Mouse (Mus musculus): ENCODE measurements around the gene Fscn3. TPM values are rescaled to one million over a fixed set of nuclear protein-coding genes. Genes with fewer than 3 reads are reported as not detected.
A peak's percentile ranks its signal among the peaks of the same experiment; 100 is the strongest.

Gene Fscn3
- polyA plus RNA-seq (2015; fragmentation: Nextera tagmentation; extraction: Ambion mirVana), result not detected in 2 replicates

- Histone ChIP-seq H3K27me3 (replicated peaks; ENCODE audit: control insufficient read depth, insufficient read depth, low read length) (no peaks in the 10 kb centered on the region), H3K9ac (ENCODE audit: low read depth, low read length) (no peak within 1 kb of the TSS), H3K4me1 (ENCODE audit: control insufficient read depth, insufficient read depth, low read depth, low read length) (peaks cover 13% of the 10 kb centered on the region), H3K9me3 (ENCODE audit: control insufficient read depth, low read length) (no peaks in the 10 kb centered on the region), H3K27ac (ENCODE audit: low read depth, low read length) (no peak within 1 kb of the TSS), H3K4me3 (ENCODE audit: low read length) (no peak within 1 kb of the TSS), H3K36me3 (ENCODE audit: control insufficient read depth, insufficient read depth, low read length) (peaks cover 8% of the 10 kb centered on the region), H3K4me2 (ENCODE audit: low read length) (no peak within 1 kb of the TSS)
- WGBS, result 80% methylated on average over 3 of the region's 3 CpGs
- ATAC-seq, result no peak
These were observed at the start of gene Fscn3 for GRCm38 (mm10) chr6:28427096-28427839. Gene Fscn3 (plus strand): TSS chr6:28427789.

GRCm38 (mm10) chr6:28381983-28382382, 45.6 kb upstream of the Fscn3 start:
- H3K9me3 ChIP-seq (ENCODE audit: control insufficient read depth, low read length), result no peaks in the 10 kb centered on the region
- H3K4me1 ChIP-seq (ENCODE audit: control insufficient read depth, insufficient read depth, low read depth, low read length), result no peaks in the 10 kb centered on the region
- H3K4me3 ChIP-seq (ENCODE audit: low read length), result no peak overlapping the region
- no peak overlapping the region for H3K9ac ChIP-seq (ENCODE audit: low read depth, low read length)
- H3K36me3 ChIP-seq (ENCODE audit: control insufficient read depth, insufficient read depth, low read length), result no peaks in the 10 kb centered on the region
- no peaks in the 10 kb centered on the region for H3K27me3 ChIP-seq (replicated peaks; ENCODE audit: control insufficient read depth, insufficient read depth, low read length)
- WGBS, result 69% methylated on average over 4 of the region's 4 CpGs
- H3K27ac ChIP-seq (ENCODE audit: low read depth, low read length), result no peak overlapping the region
- H3K4me2 ChIP-seq (ENCODE audit: low read length), result no peak overlapping the region
- ATAC-seq, result no peak

DNA sequence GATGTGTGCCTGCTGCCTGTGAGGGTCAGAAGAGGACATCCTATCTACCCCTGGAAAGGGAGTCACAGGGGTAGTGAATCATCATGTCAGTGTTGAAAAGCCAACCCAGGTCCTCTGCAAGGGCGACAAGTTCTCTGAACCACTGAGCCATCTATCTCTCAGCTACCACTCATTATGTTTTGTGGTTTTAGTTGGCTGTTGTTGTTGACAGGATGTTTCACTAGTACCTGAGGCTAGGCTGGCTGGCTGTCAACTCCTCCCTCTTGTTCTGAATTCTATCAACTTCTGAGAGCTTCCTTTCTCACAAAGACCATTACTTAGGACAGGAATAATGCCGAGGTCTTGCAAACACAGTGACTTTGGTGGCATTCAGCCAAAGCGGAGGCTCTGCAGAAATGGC, 42.4 kb upstream of the Fscn3 start:
- no peaks in the 10 kb centered on the region for H3K36me3 ChIP-seq (ENCODE audit: control insufficient read depth, insufficient read depth, low read length)
- H3K4me2 ChIP-seq (ENCODE audit: low read length), result no peak overlapping the region
- H3K9me3 ChIP-seq (ENCODE audit: control insufficient read depth, low read length), result no peaks in the 10 kb centered on the region
- no peak overlapping the region for H3K27ac ChIP-seq (ENCODE audit: low read depth, low read length)
- no peak overlapping the region for H3K4me3 ChIP-seq (ENCODE audit: low read length)
- H3K4me1 ChIP-seq (ENCODE audit: control insufficient read depth, insufficient read depth, low read depth, low read length), result no peaks in the 10 kb centered on the region
- 89% methylated on average over 3 of the region's 3 CpGs for WGBS
- ATAC-seq, result no peak
- no peaks in the 10 kb centered on the region for H3K27me3 ChIP-seq (replicated peaks; ENCODE audit: control insufficient read depth, insufficient read depth, low read length)
- H3K9ac ChIP-seq (ENCODE audit: low read depth, low read length), result no peak overlapping the region

DNA sequence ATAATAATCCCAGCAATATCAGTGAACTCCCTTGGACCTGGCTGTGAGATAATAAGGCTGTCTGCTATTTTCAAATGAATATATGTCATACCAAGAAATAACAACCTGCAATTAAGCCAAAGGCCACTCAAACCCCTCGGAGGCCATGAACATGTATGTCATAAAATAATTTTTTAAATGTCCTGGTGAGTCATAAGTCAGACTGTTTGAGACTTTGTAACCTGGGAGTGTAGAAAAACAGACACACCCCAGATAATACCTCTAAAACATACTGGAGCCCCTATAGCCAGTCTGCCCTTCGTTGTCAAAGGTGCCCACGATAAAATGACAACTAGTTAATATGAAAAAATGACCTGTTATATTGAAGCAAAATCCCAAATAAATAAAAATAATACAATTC, 38.6 kb upstream of the Fscn3 start:
- Histone ChIP-seq H3K27ac (ENCODE audit: low read depth, low read length) (no peak overlapping the region), H3K4me2 (ENCODE audit: low read length) (no peak overlapping the region), H3K9me3 (ENCODE audit: control insufficient read depth, low read length) (no peaks in the 10 kb centered on the region), H3K9ac (ENCODE audit: low read depth, low read length) (no peak overlapping the region), H3K4me1 (ENCODE audit: control insufficient read depth, insufficient read depth, low read depth, low read length) (no peaks in the 10 kb centered on the region), H3K4me3 (ENCODE audit: low read length) (no peak overlapping the region), H3K27me3 (replicated peaks; ENCODE audit: control insufficient read depth, insufficient read depth, low read length) (no peaks in the 10 kb centered on the region), H3K36me3 (ENCODE audit: control insufficient read depth, insufficient read depth, low read length) (no peaks in the 10 kb centered on the region)
- WGBS, result 91% methylated on average over 3 of the region's 3 CpGs
- no peak for ATAC-seq

DNA sequence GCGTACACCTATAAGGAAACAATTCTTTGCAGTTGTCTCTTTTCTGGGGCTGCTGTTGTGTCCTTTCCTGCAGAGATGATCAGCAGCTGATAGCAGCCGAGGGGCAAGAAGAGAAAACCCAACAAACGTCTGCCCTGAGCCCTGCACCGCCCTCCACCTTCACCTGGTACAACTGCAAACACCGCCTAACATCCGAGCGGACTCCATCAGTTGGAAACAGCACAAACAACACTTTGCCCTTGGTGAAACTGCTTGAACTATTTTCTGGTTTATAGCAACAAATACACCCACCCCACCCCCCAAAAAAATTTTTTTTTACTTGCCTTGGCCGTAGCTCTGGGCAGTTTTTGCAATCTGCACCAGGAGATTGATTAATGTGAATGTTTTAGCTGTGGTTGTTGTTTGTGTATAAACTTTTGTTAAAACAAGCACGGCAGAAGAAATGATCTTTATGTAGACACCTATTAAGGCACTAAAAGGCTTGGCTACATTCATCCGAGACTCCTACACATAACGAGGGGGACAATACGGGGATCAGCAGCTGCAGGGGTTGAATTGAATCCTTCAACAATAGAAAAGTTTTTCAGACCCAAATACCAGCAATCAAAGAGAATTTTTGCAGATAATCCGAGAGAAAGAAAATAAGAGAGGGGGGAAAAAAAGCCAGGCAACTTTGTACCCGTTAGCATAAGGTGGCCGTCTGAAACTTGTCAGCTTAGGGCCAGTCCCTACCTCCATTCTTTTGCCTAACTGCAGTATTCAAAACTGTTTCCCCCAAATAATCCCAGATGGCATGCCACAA, 31.3 kb upstream of the Fscn3 start:
- Histone ChIP-seq H3K36me3 (ENCODE audit: control insufficient read depth, insufficient read depth, low read length) (no peaks in the 10 kb centered on the region), H3K9ac (ENCODE audit: low read depth, low read length) (peak overlapping the region; percentile 73; the same call in 1 of the 2 replicates), H3K9me3 (ENCODE audit: control insufficient read depth, low read length) (peaks cover 3% of the 10 kb centered on the region; the same call in 1 of the 2 replicates), H3K4me2 (ENCODE audit: low read length) (peak overlapping the region; percentile 94), H3K27me3 (replicated peaks; ENCODE audit: control insufficient read depth, insufficient read depth, low read length) (no peaks in the 10 kb centered on the region), H3K27ac (ENCODE audit: low read depth, low read length) (no peak overlapping the region), H3K4me3 (ENCODE audit: low read length) (peak overlapping the region; percentile 56), H3K4me1 (ENCODE audit: control insufficient read depth, insufficient read depth, low read depth, low read length) (peaks cover 4% of the 10 kb centered on the region)
- ATAC-seq, result no peak
- 29% methylated on average over 15 of the region's 15 CpGs for WGBS

- H3K27me3 ChIP-seq (replicated peaks; ENCODE audit: control insufficient read depth, insufficient read depth, low read length), result no peaks in the 10 kb centered on the region
- H3K27ac ChIP-seq (ENCODE audit: low read depth, low read length), result no peak overlapping the region
- H3K36me3 ChIP-seq (ENCODE audit: control insufficient read depth, insufficient read depth, low read length), result no peaks in the 10 kb centered on the region
- peak overlapping the region; percentile 56 for H3K4me3 ChIP-seq (ENCODE audit: low read length)
- 2% methylated on average over 19 of the region's 19 CpGs for WGBS
- peaks cover 3% of the 10 kb centered on the region; the same call in 1 of the 2 replicates for H3K9me3 ChIP-seq (ENCODE audit: control insufficient read depth, low read length)
- ATAC-seq, result peak; percentile 69; the same call in 1 of the 2 replicates
- peak overlapping the region; percentile 73 for H3K9ac ChIP-seq (ENCODE audit: low read depth, low read length)
- H3K4me1 ChIP-seq (ENCODE audit: control insufficient read depth, insufficient read depth, low read depth, low read length), result peaks cover 4% of the 10 kb centered on the region
- H3K4me2 ChIP-seq (ENCODE audit: low read length), result peak overlapping the region; percentile 94
These were observed 30.6 kb upstream of the Fscn3 start for GRCm38 (mm10) chr6:28396853-28397457.

DNA sequence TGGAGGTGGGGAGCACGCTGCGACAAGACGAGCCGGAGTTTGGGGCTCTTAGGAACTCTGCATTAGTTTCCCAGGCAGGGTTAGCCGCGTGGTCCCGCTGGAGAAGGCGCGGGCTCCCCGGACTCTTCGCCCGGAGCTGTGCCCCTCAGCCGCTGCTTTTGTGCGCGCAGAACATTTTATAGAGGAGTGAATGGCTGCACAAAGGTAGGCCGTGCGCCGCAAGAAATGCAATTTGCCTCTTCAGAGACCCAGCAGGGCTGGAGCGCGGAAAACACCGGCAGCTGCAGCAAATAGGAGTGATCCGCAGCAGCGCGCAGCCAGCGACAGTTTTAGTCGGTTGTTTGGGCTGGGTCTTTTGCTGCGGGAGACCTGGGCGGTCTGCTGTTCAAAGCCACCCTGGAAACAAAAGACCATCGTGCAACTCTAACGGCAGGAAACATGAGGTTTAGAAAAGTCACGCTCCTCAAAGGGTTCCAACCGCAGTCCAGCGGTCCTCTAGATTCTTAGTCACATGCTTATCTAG, 29.8 kb upstream of the Fscn3 start, which contains the start of gene Zfp800:
Gene Zfp800, minus strand, starts transcription at position 325 of the 523 bp plus-strand sequence.
- Histone ChIP-seq H3K4me3 (ENCODE audit: low read length) (peak within 1 kb of the TSS; percentile 56), H3K9ac (ENCODE audit: low read depth, low read length) (peak within 1 kb of the TSS; percentile 73), H3K4me1 (ENCODE audit: control insufficient read depth, insufficient read depth, low read depth, low read length) (peaks cover 4% of the 10 kb centered on the region), H3K9me3 (ENCODE audit: control insufficient read depth, low read length) (peaks cover 3% of the 10 kb centered on the region; the same call in 1 of the 2 replicates), H3K27ac (ENCODE audit: low read depth, low read length) (peak within 1 kb of the TSS; percentile 54; the same call in 1 of the 2 replicates), H3K4me2 (ENCODE audit: low read length) (peak within 1 kb of the TSS; percentile 94), H3K36me3 (ENCODE audit: control insufficient read depth, insufficient read depth, low read length) (no peaks in the 10 kb centered on the region), H3K27me3 (replicated peaks; ENCODE audit: control insufficient read depth, insufficient read depth, low read length) (no peaks in the 10 kb centered on the region)
- under 1% methylated on average over 32 of the region's 33 CpGs for WGBS
- peak; percentile 70 for ATAC-seq

- no peak overlapping the region for H3K4me2 ChIP-seq (ENCODE audit: low read length)
- H3K4me1 ChIP-seq (ENCODE audit: control insufficient read depth, insufficient read depth, low read depth, low read length), result peaks cover 4% of the 10 kb centered on the region
- H3K4me3 ChIP-seq (ENCODE audit: low read length), result no peak overlapping the region
- peaks cover 3% of the 10 kb centered on the region; the same call in 1 of the 2 replicates for H3K9me3 ChIP-seq (ENCODE audit: control insufficient read depth, low read length)
- no peak overlapping the region for H3K9ac ChIP-seq (ENCODE audit: low read depth, low read length)
- 93% methylated on average over 3 of the region's 3 CpGs for WGBS
- no peak for ATAC-seq
- no peaks in the 10 kb centered on the region for H3K27me3 ChIP-seq (replicated peaks; ENCODE audit: control insufficient read depth, insufficient read depth, low read length)
- no peaks in the 10 kb centered on the region for H3K36me3 ChIP-seq (ENCODE audit: control insufficient read depth, insufficient read depth, low read length)
- no peak overlapping the region for H3K27ac ChIP-seq (ENCODE audit: low read depth, low read length)
These were observed 28.9 kb upstream of the Fscn3 start for GRCm38 (mm10) chr6:28398726-28399125.
